ENCODE assay signal across 17 mouse cellular contexts in genomic region chr2:60836237-60836636, GRCm38 (mm10).
DNase-seq lines count a peak whose midpoint lies in the region; ATAC-seq and TF ChIP-seq lines count a peak whose summit lies in the region.
"Had no signal": no experiment of that assay in that cellular context is flagged by ENCODE, and none has a peak within 500 bp of the region (broad histone marks: within the 10 kb centered on the region; RNA-seq: fewer than 3 reads in every experiment).

No protein-coding gene starts in this region.

- H3K79me2 ChIP-seq in heart, adult 2 months (replicated peaks; ENCODE audit: control insufficient read depth, insufficient read depth, low read length): peaks cover 13% of the 10 kb centered on the region

- H3K4me1 ChIP-seq in heart, adult 2 months (ENCODE audit: control insufficient read depth, insufficient read depth, low read length): peaks cover 39% of the 10 kb centered on the region
- H3K4me1 ChIP-seq in embryonic facial prominence, embryonic 15.5 days: peaks cover 12% of the 10 kb centered on the region; the same call in 1 of the 2 replicates

- no peak overlapping the region for H3K9ac ChIP-seq in heart, adult 2 months (ENCODE audit: low read depth, low read length)
- H3K9ac ChIP-seq in embryonic facial prominence, embryonic 15.5 days: no peak overlapping the region
- H3K9ac ChIP-seq: forebrain, embryonic 15.5 days; liver, embryonic 13.5 days had no signal

- 0 out of 2 replicates have a peak, but pooled peaks have one; percentile 16 for TF ChIP-seq CTCF in heart, adult 2 months (IDR thresholded peaks at IDR 0.05)
- 0 out of 2 replicates have a peak, but pooled peaks have one; percentile 21 for TF ChIP-seq CTCF in layer of hippocampus, adult 2 months (conservative IDR thresholded peaks at IDR 0.05)

- peak; percentile 77; the same call in 1 of the 2 replicates for ATAC-seq in embryonic facial prominence, embryonic 15.5 days (ENCODE audit: insufficient number of reproducible peaks, low FRiP score, low TSS enrichment, low read depth)
- ATAC-seq: forebrain, embryonic 15.5 days had no signal

- no peaks in the 10 kb centered on the region for H3K27me3 ChIP-seq in heart, adult 2 months (ENCODE audit: control insufficient read depth, insufficient read depth, low read length)
- H3K27me3 ChIP-seq in embryonic facial prominence, embryonic 15.5 days: no peaks in the 10 kb centered on the region
- H3K27me3 ChIP-seq: forebrain, embryonic 15.5 days; liver, embryonic 13.5 days had no signal

- TF ChIP-seq POLR2A in heart, adult 2 months (IDR thresholded peaks at IDR 0.05; ENCODE audit: insufficient read depth, low read depth, low read length): no peak

- intact Hi-C loops in heart, adult 2 months (cut with DNase I): loop anchor here (5.0 kb wide), 2 partner anchors 66 to 126 kb away; partner anchors contain the start of gene Rbms1
- intact Hi-C loops in heart, postnatal 25 days (cut with DNase I): loop anchor here (2.0 to 5.0 kb wide), 2 partner anchors 33 to 46 kb away; no protein-coding TSS in a partner anchor

- H3K4me2 ChIP-seq in embryonic facial prominence, embryonic 15.5 days (replicated peaks): no peak overlapping the region
- H3K4me2 ChIP-seq: forebrain, embryonic 15.5 days had no signal

- 80% methylated on average over 7 of the region's 7 CpGs for WGBS in heart, adult 2 months
- WGBS in embryonic facial prominence, embryonic 15.5 days: 89% methylated on average over 7 of the region's 7 CpGs

- no peak for DNase-seq in heart, adult 2 months
- no peak for DNase-seq in heart, postnatal 25 days (ENCODE audit: low spot score)
- DNase-seq in layer of hippocampus, adult 2 months (ENCODE audit: low spot score in 2 of 2): no peak
- DNase-seq in layer of hippocampus, adult 11-12 months (ENCODE audit: low spot score): no peak
- peak; percentile 25 for DNase-seq in R1 (ENCODE audit: low read depth, low spot score)
- no peak for DNase-seq in thymus, postnatal 0 days (ENCODE audit: low spot score)
- DNase-seq: cerebellum, adult 11 months; cerebellum, postnatal 14 days; kidney, adult 18-20 months; left cerebral cortex, postnatal 4 days; liver, embryonic 13.5 days; midbrain, embryonic 14.5 days; retina, postnatal 1 day had no signal

- H3K9me3 ChIP-seq in embryonic facial prominence, embryonic 15.5 days (replicated peaks): no peaks in the 10 kb centered on the region
- H3K9me3 ChIP-seq: forebrain, embryonic 15.5 days; liver, embryonic 13.5 days had no signal

- no peak overlapping the region for H3K4me3 ChIP-seq in heart, adult 2 months
- no peak overlapping the region for H3K4me3 ChIP-seq in layer of hippocampus, adult 2 months
- no peak overlapping the region for H3K4me3 ChIP-seq in embryonic facial prominence, embryonic 15.5 days (replicated peaks)
- H3K4me3 ChIP-seq: erythroblast, embryonic 14.5 days; forebrain, embryonic 15.5 days; liver, embryonic 13.5 days; myocyte had no signal

- no peak for TF ChIP-seq EP300 in heart, adult 2 months (IDR thresholded peaks at IDR 0.05; ENCODE audit: insufficient read depth, low read depth, low read length)

- peaks cover 39% of the 10 kb centered on the region for H3K36me3 ChIP-seq in heart, adult 2 months (ENCODE audit: control insufficient read depth, insufficient read depth, low read length)
- H3K36me3 ChIP-seq in embryonic facial prominence, embryonic 15.5 days: 0 out of 2 replicates have a peak, but pooled peaks cover 4% of the 10 kb centered on the region
- H3K36me3 ChIP-seq: forebrain, embryonic 15.5 days had no signal

- H3K27ac ChIP-seq in heart, adult 2 months: peak overlapping the region; percentile 21
- H3K27ac ChIP-seq in layer of hippocampus, adult 2 months: no peak overlapping the region
- no peak overlapping the region for H3K27ac ChIP-seq in embryonic facial prominence, embryonic 15.5 days (replicated peaks)
- H3K27ac ChIP-seq: forebrain, embryonic 15.5 days; liver, embryonic 13.5 days had no signal
